Mouse (Mus musculus) heart, embryonic 15.5 days (tissue): ENCODE data around the gene Camta1. TPM values are rescaled to one million over a fixed set of nuclear protein-coding genes. Genes with fewer than 3 reads are reported as not detected.

Experiments
- ATAC-seq: fragments of 200-750 bp; cut with Nextera tagmentation; replicated peaks from 2 replicates; pipeline ENCODE4 v1.8.0; 2017; ENCODE audit warnings: low read depth, moderate TSS enrichment; ENCODE audit not compliant: insufficient number of reproducible peaks, insufficient read depth, low FRiP score
- H3K27ac ChIP-seq: fragments of 300-500 bp; sonication (generic); 2 replicates; pipeline ENCODE4 v1.5.1; 2015; ENCODE audit warnings: mild to moderate bottlenecking, inconsistent platforms
- H3K27me3 ChIP-seq: fragments of 300-500 bp; sonication (generic); 2 replicates; pipeline ENCODE4 v1.6.1; 2015; ENCODE audit warnings: inconsistent platforms
- H3K36me3 ChIP-seq: fragments of 300-500 bp; sonication (generic); 2 replicates; pipeline ENCODE4 v1.6.1; 2015; ENCODE audit warnings: mild to moderate bottlenecking, inconsistent platforms
- H3K4me1 ChIP-seq: fragments of 300-500 bp; sonication (generic); replicated peaks from 2 replicates; pipeline ENCODE4 v1.6.1; 2015; ENCODE audit warnings: inconsistent platforms
- H3K4me2 ChIP-seq: fragments of 300-500 bp; sonication (generic); 2 replicates; pipeline ENCODE4 v1.6.1; 2015; ENCODE audit warnings: inconsistent platforms, mild to moderate bottlenecking, moderate library complexity
- H3K4me3 ChIP-seq: fragments of 300-500 bp; sonication (generic); 2 replicates; pipeline ENCODE4 v1.5.1; 2015; ENCODE audit warnings: mild to moderate bottlenecking, inconsistent platforms
- H3K9ac ChIP-seq: fragments of 300-500 bp; sonication (generic); 2 replicates; pipeline ENCODE4 v1.6.1; 2015; ENCODE audit warnings: mild to moderate bottlenecking, inconsistent platforms
- H3K9me3 ChIP-seq: fragments of 300-500 bp; sonication (generic); replicated peaks from 2 replicates; pipeline ENCODE4 v1.6.1; 2016; ENCODE audit warnings: inconsistent platforms
- WGBS: fragments of 180-500 bp; shearing (Covaris S2); methylation state at CpG from one replicate; pipeline ENCODE4 v1.1.7; 2015; ENCODE audit warnings: mixed read lengths; 5-methylcytosine and 5-hydroxymethylcytosine counted together
- polyA plus RNA-seq: library from polyadenylated mRNA; unstranded; fragments of >200 nt; fragmentation: Nextera tagmentation; extraction: Ambion mirVana; gene quantifications from 2 replicates; pipeline ENCODE4 v1.2.1, GENCODE M21; 2015

Gene Camta1
- polyA plus RNA-seq, 1 experiment from 2014 or later: 165 TPM

DNA sequence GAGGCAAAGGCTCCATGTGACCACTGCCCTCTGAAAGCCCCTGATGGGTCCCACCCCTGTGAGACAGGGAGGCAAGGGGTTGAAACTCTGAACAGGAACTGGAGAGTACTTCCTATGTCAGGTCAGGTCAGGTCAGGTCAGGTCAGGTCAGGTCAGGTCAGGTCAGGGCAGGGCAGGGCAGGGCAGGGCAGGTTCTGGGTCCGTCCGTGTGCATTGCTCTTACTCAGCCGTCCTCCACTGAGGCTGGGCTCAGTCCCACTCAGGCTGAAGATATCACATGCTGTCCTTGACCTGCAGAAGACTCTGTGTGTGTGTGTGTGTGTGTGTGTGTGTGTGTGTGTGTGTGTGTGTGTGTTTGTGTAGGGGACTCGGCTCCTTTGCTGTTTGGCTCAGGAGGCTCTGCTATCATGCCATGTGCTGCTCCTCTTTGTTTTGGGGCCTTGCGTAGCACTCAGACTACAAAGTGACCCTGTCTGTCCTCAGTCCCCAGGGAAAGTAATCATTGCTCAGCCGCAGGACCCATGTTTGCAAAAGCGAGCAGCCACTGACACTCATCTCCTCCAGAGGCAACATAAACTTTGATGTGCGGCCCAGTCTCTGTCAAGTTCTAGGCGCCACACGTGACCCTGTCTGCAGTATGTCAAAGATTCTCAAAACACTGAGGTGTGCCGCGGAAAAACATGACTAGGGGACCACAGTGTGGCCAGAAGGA is 488.7 kb downstream of the Camta1 start:
- no peaks in the 10 kb centered on the region for H3K27me3 ChIP-seq
- ATAC-seq: no peak
- WGBS: 66% methylated on average over 12 of the region's 12 CpGs
- H3K9ac ChIP-seq: no peak overlapping the region
- H3K4me3 ChIP-seq: no peak overlapping the region
- no peaks in the 10 kb centered on the region for H3K36me3 ChIP-seq
- no peak overlapping the region for H3K27ac ChIP-seq
- no peaks in the 10 kb centered on the region for H3K4me1 ChIP-seq
- H3K4me2 ChIP-seq: no peak overlapping the region
- no peaks in the 10 kb centered on the region for H3K9me3 ChIP-seq

DNA sequence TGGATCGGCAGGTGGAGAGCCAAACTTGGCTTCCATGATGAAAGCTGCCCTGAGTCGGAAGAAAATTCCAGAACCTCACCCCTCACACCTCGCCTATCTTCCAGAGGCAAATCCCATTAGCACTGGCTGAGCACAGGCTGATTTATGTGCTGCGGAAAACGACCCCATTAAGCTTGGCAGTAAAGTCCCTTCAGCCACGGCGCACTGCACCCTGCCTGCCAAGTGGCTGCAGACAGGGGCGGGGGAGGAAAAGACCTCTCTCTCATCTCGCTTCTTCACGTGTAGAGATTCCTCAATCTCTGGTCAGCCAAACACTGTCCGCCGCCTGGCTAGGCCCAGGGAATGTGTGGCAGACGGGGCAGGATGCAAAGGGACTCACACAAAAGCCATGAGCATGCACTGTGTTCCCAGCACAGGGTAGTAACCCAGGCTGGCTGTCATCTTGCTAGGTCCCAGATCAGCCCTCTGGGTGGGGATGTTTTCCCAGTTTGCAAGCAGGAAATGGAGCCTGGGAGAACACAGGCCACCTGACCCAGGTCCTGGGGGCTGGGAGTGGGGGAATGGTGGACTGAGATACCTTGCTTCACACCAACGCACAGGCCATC is 494.6 kb downstream of the Camta1 start:
- no peaks in the 10 kb centered on the region for H3K36me3 ChIP-seq

DNA sequence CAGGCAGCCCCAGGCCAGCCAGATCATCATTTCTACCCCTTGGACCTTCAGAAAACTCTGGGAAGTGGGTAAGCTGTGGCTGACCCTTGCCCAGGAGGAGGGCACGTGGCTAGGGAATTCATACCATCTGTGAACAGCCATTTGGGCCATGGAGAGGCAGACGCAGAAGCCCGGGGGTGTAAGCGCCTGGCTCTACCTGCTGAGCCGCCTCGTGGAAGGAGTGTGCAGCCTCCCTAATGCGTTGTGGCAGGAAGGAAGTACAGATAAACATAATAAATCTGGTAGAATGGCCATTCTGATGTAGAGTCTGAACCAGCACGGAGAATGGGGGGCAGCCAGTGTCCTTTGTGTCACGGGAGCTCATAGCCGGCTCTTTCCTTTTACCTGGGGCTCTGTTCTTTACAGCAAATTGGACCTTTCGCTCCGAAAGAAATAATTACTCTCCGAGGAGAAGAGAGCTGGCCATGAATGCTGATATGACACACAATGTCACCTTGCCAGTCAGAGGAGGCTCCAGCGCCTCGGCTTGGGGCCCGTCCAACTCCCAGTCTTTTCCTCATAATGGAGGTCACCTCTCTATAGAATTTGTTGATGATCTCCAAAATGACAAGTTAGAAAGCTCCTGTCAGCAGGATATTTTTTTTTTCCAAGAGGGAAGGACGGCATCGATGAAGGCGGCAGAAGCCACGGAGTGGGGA is 500.6 kb downstream of the Camta1 start:
- no peak overlapping the region for H3K4me2 ChIP-seq
- H3K27me3 ChIP-seq: 0 out of 2 replicates have a peak, but pooled peaks cover 4% of the 10 kb centered on the region
- no peak overlapping the region for H3K27ac ChIP-seq
- H3K36me3 ChIP-seq: no peaks in the 10 kb centered on the region
- no peaks in the 10 kb centered on the region for H3K4me1 ChIP-seq
- H3K4me3 ChIP-seq: no peak overlapping the region
- 61% methylated on average over 20 of the region's 20 CpGs for WGBS
- no peak overlapping the region for H3K9ac ChIP-seq
- no peaks in the 10 kb centered on the region for H3K9me3 ChIP-seq
- no peak for ATAC-seq

More for the DNA sequence above, 494.6 kb downstream of the Camta1 start:
- no peak overlapping the region for H3K9ac ChIP-seq
- no peak for ATAC-seq
- H3K4me3 ChIP-seq: no peak overlapping the region
- no peak overlapping the region for H3K27ac ChIP-seq
- H3K27me3 ChIP-seq: no peaks in the 10 kb centered on the region
- H3K9me3 ChIP-seq: no peaks in the 10 kb centered on the region
- 33% methylated on average over 14 of the region's 14 CpGs for WGBS
- H3K4me1 ChIP-seq: no peaks in the 10 kb centered on the region
- H3K4me2 ChIP-seq: no peak overlapping the region

DNA sequence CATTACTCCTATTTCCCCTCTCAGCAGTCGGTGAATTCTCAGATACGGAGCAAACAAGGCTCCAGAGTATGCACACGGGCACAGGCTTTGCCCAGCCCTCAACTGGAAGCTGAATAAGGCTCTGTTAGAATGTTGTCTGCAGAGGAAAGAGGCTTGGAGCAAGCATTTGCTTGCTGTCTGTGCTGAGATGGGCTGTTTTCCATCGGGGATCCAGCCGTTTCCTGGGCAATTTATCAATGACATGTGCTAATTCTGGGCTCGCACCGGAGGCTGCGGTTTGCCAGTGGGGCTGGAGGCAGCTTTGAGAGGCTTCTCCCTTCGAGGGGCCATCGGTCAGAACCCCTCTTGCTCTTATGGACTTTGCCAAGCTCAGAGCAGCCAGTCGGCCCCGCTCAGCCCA is 506.2 kb downstream of the Camta1 start:
- no peaks in the 10 kb centered on the region for H3K36me3 ChIP-seq
- H3K9me3 ChIP-seq: no peaks in the 10 kb centered on the region
- ATAC-seq: no peak
- no peak overlapping the region for H3K4me2 ChIP-seq
- 41% methylated on average over 12 of the region's 12 CpGs for WGBS
- H3K27ac ChIP-seq: no peak overlapping the region
- no peak overlapping the region for H3K9ac ChIP-seq
- H3K4me1 ChIP-seq: no peaks in the 10 kb centered on the region
- H3K27me3 ChIP-seq: 0 out of 2 replicates have a peak, but pooled peaks cover 10% of the 10 kb centered on the region
- no peak overlapping the region for H3K4me3 ChIP-seq

- no peak overlapping the region for H3K4me3 ChIP-seq
- H3K36me3 ChIP-seq: no peaks in the 10 kb centered on the region
- 0 out of 2 replicates have a peak, but pooled peaks cover 10% of the 10 kb centered on the region for H3K27me3 ChIP-seq
- no peaks in the 10 kb centered on the region for H3K4me1 ChIP-seq
- no peak for ATAC-seq
- WGBS: 71% methylated on average over 2 of the region's 2 CpGs
- no peak overlapping the region for H3K27ac ChIP-seq
- H3K9me3 ChIP-seq: no peaks in the 10 kb centered on the region; the same call in 1 of the 2 replicates
- H3K9ac ChIP-seq: no peak overlapping the region
- no peak overlapping the region for H3K4me2 ChIP-seq
These were observed 508.9 kb downstream of the Camta1 start for GRCm38 (mm10) chr4:151352791-151353190.

GRCm38 (mm10) chr4:151352249-151352648 is 509.4 kb downstream of the Camta1 start:
- Histone ChIP-seq H3K4me2 (no peak overlapping the region), H3K27me3 (0 out of 2 replicates have a peak, but pooled peaks cover 10% of the 10 kb centered on the region), H3K27ac (no peak overlapping the region), H3K9ac (no peak overlapping the region), H3K36me3 (no peaks in the 10 kb centered on the region), H3K4me3 (no peak overlapping the region), H3K4me1 (no peaks in the 10 kb centered on the region), H3K9me3 (no peaks in the 10 kb centered on the region; the same call in 1 of the 2 replicates)
- 66% methylated on average over 4 of the region's 4 CpGs for WGBS
- no peak for ATAC-seq

DNA sequence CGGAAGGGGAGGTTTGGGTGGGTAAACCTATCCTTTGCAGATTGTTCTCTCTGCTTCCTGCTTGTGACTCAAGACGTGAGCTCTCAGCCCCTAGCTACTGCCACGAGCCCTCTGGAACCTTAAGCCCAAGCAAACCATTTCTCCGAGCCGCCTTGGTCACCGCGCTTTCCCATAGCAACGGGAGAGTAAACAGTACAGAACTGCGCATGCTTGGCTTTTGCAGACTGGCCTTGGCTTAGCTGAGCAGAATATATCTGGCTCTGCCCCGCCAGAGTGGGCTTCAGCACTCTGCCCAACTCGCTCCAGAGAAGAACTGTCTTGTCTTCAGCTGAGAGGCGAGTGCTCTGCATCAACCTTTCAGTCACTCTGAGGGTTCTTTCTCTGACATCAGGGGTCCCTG is 509.9 kb downstream of the Camta1 start:
- Histone ChIP-seq H3K4me1 (no peaks in the 10 kb centered on the region), H3K27ac (no peak overlapping the region), H3K9me3 (no peaks in the 10 kb centered on the region; the same call in 1 of the 2 replicates), H3K36me3 (no peaks in the 10 kb centered on the region), H3K27me3 (0 out of 2 replicates have a peak, but pooled peaks cover 10% of the 10 kb centered on the region), H3K4me3 (no peak overlapping the region), H3K4me2 (no peak overlapping the region), H3K9ac (no peak overlapping the region)
- WGBS: 49% methylated on average over 12 of the region's 12 CpGs
- no peak for ATAC-seq

GRCm38 (mm10) chr4:151347620-151348019 is 514.1 kb downstream of the Camta1 start:
- Histone ChIP-seq H3K27ac (no peak overlapping the region), H3K9ac (no peak overlapping the region), H3K36me3 (no peaks in the 10 kb centered on the region), H3K4me1 (no peaks in the 10 kb centered on the region), H3K27me3 (0 out of 2 replicates have a peak, but pooled peaks cover 3% of the 10 kb centered on the region), H3K4me2 (no peak overlapping the region), H3K9me3 (no peaks in the 10 kb centered on the region; the same call in 1 of the 2 replicates), H3K4me3 (no peak overlapping the region)
- 75% methylated on average over 6 of the region's 6 CpGs for WGBS
- no peak for ATAC-seq

DNA sequence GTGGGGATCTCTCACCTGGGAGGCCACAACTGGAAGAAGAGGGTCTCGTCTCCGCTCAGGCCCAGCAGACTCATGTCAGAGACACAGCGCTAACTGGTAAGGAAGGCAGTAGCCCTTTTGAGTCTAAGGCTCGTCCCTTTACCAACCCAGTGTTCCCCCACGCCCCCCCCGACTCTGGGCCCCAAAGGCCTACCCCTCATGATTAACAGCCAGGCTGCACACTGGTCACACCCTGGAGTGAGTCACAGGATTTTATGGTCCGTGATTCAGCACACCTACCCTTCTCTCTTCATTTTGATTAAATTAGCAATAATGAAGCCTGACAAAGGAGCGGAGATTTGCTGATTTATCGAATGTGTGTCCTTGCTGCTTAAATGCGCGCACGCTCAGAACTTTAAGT is 515.0 kb downstream of the Camta1 start:
- 0 out of 2 replicates have a peak, but pooled peaks cover 3% of the 10 kb centered on the region for H3K27me3 ChIP-seq
- H3K4me1 ChIP-seq: no peaks in the 10 kb centered on the region
- 84% methylated on average over 12 of the region's 12 CpGs for WGBS
- no peak overlapping the region for H3K9ac ChIP-seq
- no peaks in the 10 kb centered on the region; the same call in 1 of the 2 replicates for H3K9me3 ChIP-seq
- no peaks in the 10 kb centered on the region for H3K36me3 ChIP-seq
- H3K4me3 ChIP-seq: no peak overlapping the region
- no peak overlapping the region for H3K4me2 ChIP-seq
- no peak for ATAC-seq
- H3K27ac ChIP-seq: no peak overlapping the region

DNA sequence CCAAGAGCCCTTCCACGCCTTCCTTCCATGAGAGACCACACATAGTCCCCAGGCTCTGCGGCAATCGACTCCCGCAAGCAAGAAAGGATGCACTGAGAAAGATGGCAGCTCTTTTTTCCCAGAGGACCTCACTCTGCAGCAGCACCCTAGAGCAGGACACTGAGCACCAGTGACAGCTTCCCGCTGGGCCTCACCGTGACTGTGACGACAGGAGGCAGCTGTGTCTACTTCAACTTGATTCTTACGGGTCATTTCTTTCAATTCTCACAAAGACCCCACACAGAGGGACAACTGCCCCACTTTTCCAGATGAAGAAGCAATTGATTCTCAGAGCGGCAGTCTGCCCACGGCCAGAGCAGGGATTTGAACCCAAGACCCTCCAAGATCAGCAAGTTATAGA is 516.9 kb downstream of the Camta1 start:
- H3K9me3 ChIP-seq: no peaks in the 10 kb centered on the region; the same call in 1 of the 2 replicates

GRCm38 (mm10) chr4:151339421-151339820 is 522.3 kb downstream of the Camta1 start:
- Histone ChIP-seq H3K9ac (no peak overlapping the region), H3K27ac (no peak overlapping the region), H3K27me3 (peaks cover 8% of the 10 kb centered on the region; the same call in 1 of the 2 replicates), H3K4me3 (no peak overlapping the region), H3K4me2 (no peak overlapping the region), H3K9me3 (no peaks in the 10 kb centered on the region), H3K4me1 (0 out of 2 replicates have a peak, but pooled peaks cover 2% of the 10 kb centered on the region), H3K36me3 (no peaks in the 10 kb centered on the region)
- WGBS: 58% methylated on average over 7 of the region's 7 CpGs
- no peak for ATAC-seq

More for the DNA sequence above, 516.9 kb downstream of the Camta1 start:
- Histone ChIP-seq H3K36me3 (no peaks in the 10 kb centered on the region), H3K4me3 (no peak overlapping the region), H3K4me2 (no peak overlapping the region), H3K9ac (no peak overlapping the region), H3K27ac (no peak overlapping the region), H3K4me1 (no peaks in the 10 kb centered on the region), H3K27me3 (0 out of 2 replicates have a peak, but pooled peaks cover 3% of the 10 kb centered on the region)
- 71% methylated on average over 10 of the region's 10 CpGs for WGBS
- no peak for ATAC-seq
